Mouse (Mus musculus) heart, adult 2 months (tissue): ENCODE results near the gene Mfsd5. TPM values are rescaled to one million over a fixed set of nuclear protein-coding genes. Genes with fewer than 3 reads are reported as not detected.

ENCODE experiments used
- DNase-seq, 2 experiments: peaks; one replicate each; pipeline ENCODE4 v3.0.0; 2021
- H3K27ac ChIP-seq: fragments of 200-600 bp; 2 replicates; pipeline ENCODE4 v1.8.1; 2022
- H3K27me3 ChIP-seq: fragments of 200-500 bp; 2 replicates; pipeline ENCODE4 v1.6.1; 2012; ENCODE audit warnings: mild to moderate bottlenecking, low read length, inconsistent platforms, mixed read lengths; ENCODE audit not compliant: control insufficient read depth, insufficient read depth
- H3K36me3 ChIP-seq: fragments of 200-500 bp; 2 replicates; pipeline ENCODE4 v1.6.1; 2012; ENCODE audit warnings: low read length, inconsistent platforms; ENCODE audit not compliant: control insufficient read depth, insufficient read depth
- H3K4me1 ChIP-seq: fragments of 200-500 bp; 2 replicates; pipeline ENCODE4 v1.6.1; 2011; ENCODE audit warnings: low read length; ENCODE audit not compliant: control insufficient read depth, insufficient read depth
- H3K4me3 ChIP-seq: fragments of 200-600 bp; 2 replicates; pipeline ENCODE4 v1.8.1; 2022
- H3K79me2 ChIP-seq: fragments of 200-500 bp; replicated peaks from 2 replicates; pipeline ENCODE4 v1.6.1; 2012; ENCODE audit warnings: mild to moderate bottlenecking, inconsistent platforms, low read length, moderate library complexity, mixed read lengths; ENCODE audit not compliant: control insufficient read depth, insufficient read depth
- H3K9ac ChIP-seq: fragments of 200-500 bp; 2 replicates; pipeline ENCODE4 v1.6.1; 2012; ENCODE audit warnings: low read depth, mild to moderate bottlenecking, control low read depth, inconsistent platforms, low read length, mixed read lengths
- CTCF ChIP-seq: fragments of 200-600 bp; IDR thresholded peaks from 2 replicates; pipeline ENCODE4 v1.8.1; 2022; ENCODE audit warnings: antibody characterized with exemption, mild to moderate bottlenecking, moderate library complexity
- EP300 ChIP-seq: fragments of 200-500 bp; IDR thresholded peaks from 2 replicates; pipeline ENCODE4 v1.6.1; 2011; ENCODE audit warnings: low read depth, low read length, control low read depth; ENCODE audit not compliant: insufficient read depth
- POLR2A ChIP-seq: fragments of 200-500 bp; IDR thresholded peaks from 2 replicates; pipeline ENCODE4 v1.6.1; 2011; ENCODE audit warnings: mild to moderate bottlenecking, low read depth, low read length, control low read depth; ENCODE audit not compliant: insufficient read depth
- WGBS: fragments of 180-500 bp; shearing (Covaris S2); methylation state at CpG from one replicate; pipeline ENCODE4 v1.1.7; 2018; 5-methylcytosine and 5-hydroxymethylcytosine counted together
- intact Hi-C: fragments of 180-260 bp; cut with DNase I; formaldehyde crosslinking; loops from one replicate; pipeline ENCODE4 v1.15.1; 2025
- polyA plus RNA-seq: library from polyadenylated mRNA; depleted of rRNA; stranded (reverse); fragments of >200 nt; gene quantifications from 2 replicates; pipeline ENCODE4 v1.2.3, GENCODE M21; 2012
- total RNA-seq, 2 experiments: library from RNA; stranded (reverse); gene quantifications; 2 replicates each; pipeline ENCODE4 v1.2.3; 2021

Gene Mfsd5
- total and polyA plus RNA-seq, 3 experiments = 17.0 to 37.8 (median 19.4) TPM

DNA sequence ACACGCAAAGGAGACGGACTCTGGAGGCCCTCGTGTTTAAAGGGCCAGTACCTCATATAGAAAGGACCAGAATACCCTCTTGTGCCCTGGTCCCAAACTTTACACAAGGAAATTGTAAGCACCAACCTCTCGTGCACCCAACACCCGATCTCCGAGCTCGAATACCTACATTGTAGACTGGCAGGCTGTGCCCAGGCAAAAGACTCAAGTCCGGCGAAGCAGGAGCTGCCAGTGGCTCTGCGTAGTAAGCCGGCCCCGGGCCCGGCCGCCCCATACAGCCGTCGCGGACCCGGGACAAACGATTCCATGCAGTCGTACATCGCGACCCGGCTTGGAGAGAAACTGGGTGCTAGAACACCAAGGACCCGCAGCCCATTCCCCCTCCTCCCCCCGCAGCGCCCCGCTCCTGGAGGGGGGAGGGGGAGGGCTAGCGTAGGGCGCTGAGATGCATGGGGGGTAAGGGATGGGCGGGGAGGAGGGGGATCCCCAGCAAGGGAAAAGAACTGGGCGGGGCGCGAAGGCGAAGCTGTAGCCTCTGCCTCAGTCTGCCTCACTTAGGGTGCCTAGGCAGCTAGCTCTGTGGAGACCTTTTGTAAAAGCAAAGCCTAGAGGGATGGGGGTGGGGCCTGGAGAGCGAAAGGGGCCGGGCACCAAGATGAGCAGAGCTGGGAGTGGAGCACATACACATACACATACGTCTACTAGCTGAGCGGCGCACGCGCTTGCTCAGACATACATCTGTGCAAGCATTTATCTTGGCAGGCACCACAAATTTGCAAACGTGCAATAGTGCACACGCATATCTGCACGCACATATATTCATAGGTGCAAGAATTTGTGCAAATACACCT, 33.1 kb upstream of the Mfsd5 start:
- TF ChIP-seq CTCF = no peak
- 0 out of 2 replicates have a peak, but pooled peaks have one; percentile 13 for TF ChIP-seq EP300
- peak; percentile 89 for TF ChIP-seq POLR2A
- H3K9ac ChIP-seq = peak overlapping the region; percentile 90
- H3K4me1 ChIP-seq = peaks cover 15% of the 10 kb centered on the region
- under 1% methylated on average over 43 of the region's 44 CpGs for WGBS
- no peaks in the 10 kb centered on the region for H3K27me3 ChIP-seq
- intact Hi-C loops = loop anchor here (2.0 kb wide), 2 partner anchors 41 to 143 kb away; partner anchors contain the start of gene Csad
- H3K79me2 ChIP-seq = peaks cover 2% of the 10 kb centered on the region; the same call in 1 of the 2 replicates
- H3K36me3 ChIP-seq = no peaks in the 10 kb centered on the region
- DNase-seq = peak; percentile 84 to 86
- peak overlapping the region; percentile 96 for H3K27ac ChIP-seq
- H3K4me3 ChIP-seq = peak overlapping the region; percentile 78

DNA sequence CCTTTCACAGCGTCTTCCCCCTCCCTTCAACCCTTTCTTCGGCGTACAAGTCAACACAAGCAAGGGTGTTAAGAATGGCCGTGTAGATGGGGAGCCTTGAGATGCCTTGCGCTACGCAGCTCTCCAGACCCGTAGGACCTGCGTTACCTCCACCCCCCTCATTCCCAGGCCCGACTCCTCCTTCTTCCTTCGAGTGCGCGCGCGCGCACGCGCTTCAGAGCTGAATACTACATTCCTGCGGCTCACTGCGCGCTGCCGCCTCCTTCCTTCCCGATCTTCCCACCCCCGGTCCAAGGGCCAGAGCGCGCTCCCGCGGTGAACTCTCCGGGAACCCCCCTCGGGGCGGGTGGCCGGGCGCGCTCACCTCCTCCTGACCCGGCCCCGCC, 32.4 kb upstream of the Mfsd5 start:
- Histone ChIP-seq H3K27ac (peak overlapping the region; percentile 96), H3K9ac (peak overlapping the region; percentile 90), H3K4me3 (peak overlapping the region; percentile 78), H3K27me3 (no peaks in the 10 kb centered on the region), H3K4me1 (peaks cover 10% of the 10 kb centered on the region), H3K36me3 (no peaks in the 10 kb centered on the region), H3K79me2 (peaks cover 2% of the 10 kb centered on the region; the same call in 1 of the 2 replicates)
- peak; percentile 91 for TF ChIP-seq POLR2A
- no peak for TF ChIP-seq CTCF
- peak; percentile 82 for TF ChIP-seq EP300
- peak; percentile 95 to 98 for DNase-seq
- WGBS = 1% methylated on average over 31 of the region's 35 CpGs
- intact Hi-C loops = loop anchor here (2.0 kb wide), 2 partner anchors 42 to 144 kb away; partner anchors contain the start of gene Csad

DNA sequence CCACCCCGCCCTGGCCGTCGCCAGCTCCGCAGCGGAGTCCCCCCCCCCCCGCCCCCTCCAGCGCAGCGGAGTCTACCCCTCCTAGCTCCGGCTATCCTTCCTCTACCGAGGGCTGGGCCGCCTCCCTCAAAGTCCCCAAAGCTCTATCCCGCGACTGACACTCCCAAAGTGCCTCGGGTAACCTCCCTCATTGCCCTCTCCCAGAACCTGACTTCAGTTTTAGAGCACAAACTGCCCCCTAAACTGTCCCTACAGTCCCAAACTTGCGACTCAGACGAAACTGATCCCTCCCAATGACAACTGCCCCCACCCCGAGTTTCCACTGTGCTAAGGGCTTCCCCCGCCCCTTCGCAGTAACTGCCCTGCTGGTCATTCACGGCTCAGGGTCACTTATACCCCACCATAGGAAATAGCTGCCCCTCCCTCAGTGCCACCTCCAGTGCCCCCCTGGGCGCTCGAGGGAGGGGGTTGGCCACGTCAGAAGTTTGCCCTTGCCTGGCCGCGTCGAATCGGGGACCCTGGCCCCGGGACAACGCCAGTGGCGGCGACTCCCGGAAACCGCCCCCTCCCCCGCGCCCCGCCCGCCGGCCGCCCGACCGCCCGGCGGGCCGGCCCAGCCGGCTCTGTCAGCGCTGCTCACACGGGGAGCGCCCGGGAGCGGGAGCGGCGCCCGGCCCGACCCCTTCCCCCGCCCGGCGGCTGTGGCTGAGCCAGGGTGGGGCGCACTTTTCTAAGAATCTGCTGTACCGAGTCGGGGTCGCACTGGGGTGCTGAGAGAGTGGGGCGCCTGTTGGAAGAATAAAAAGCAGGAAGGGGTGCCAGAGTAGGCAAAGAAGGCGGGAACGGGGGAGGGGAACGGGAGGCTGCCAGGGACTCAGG, 31.8 kb upstream of the Mfsd5 start:
- Histone ChIP-seq H3K9ac (peak overlapping the region; percentile 87), H3K27ac (peak overlapping the region; percentile 96), H3K4me3 (peak overlapping the region; percentile 78), H3K36me3 (no peaks in the 10 kb centered on the region), H3K4me1 (peaks cover 8% of the 10 kb centered on the region), H3K27me3 (no peaks in the 10 kb centered on the region), H3K79me2 (peaks cover 2% of the 10 kb centered on the region; the same call in 1 of the 2 replicates)
- peak; percentile 10; the same call in 1 of the 2 replicates for TF ChIP-seq EP300
- TF ChIP-seq POLR2A = peak; percentile 66; the same call in 1 of the 2 replicates
- TF ChIP-seq CTCF = peak; percentile 30
- intact Hi-C loops = loop anchor here (2.0 kb wide), 3 partner anchors 31 to 145 kb away; partner anchors contain the start of genes Csad and Mfsd5
- WGBS = under 1% methylated on average over 62 of the region's 65 CpGs
- DNase-seq = peak; percentile 89

DNA sequence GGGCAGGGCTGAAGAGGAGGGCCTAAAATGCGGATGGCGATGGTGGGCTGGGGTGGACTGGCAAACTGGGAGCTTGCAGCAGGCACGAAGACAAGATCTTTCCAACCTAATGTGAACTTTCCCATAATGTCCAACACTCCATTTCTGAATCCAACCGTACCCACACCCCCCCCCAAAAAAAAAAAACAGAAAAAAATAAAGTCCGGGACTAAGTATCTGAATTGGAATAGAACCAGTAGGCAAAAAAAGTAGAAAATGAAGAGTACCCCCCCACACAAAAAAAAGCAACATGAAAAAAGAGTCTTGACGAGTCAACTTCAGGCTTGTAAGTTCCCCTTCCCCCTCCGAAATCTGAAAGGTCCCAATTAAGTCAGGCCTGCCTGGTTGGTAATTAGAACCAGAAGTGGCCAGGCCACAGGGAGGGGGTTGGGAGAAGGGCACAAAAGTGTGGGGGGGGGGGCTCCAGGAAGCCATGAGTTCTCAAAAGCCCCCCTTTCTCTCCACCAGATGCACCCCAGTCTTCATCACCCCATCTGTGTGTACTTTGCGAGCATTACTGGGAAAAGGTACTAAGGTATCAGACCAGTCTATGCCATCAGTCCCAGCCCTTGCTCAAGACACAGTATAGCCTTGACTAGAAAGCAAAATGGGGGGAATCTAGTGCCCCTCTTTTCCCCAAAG, 31.0 kb upstream of the Mfsd5 start:
- Histone ChIP-seq H3K36me3 (no peaks in the 10 kb centered on the region), H3K4me3 (peak overlapping the region; percentile 78), H3K4me1 (peaks cover 4% of the 10 kb centered on the region; the same call in 1 of the 2 replicates), H3K79me2 (peaks cover 2% of the 10 kb centered on the region; the same call in 1 of the 2 replicates), H3K27ac (peak overlapping the region; percentile 96), H3K9ac (peak overlapping the region; percentile 87), H3K27me3 (no peaks in the 10 kb centered on the region)
- 28% methylated on average over 8 of the region's 8 CpGs for WGBS
- DNase-seq = peak in 1 of 2 experiments; percentile 43
- TF ChIP-seq POLR2A (0 out of 2 replicates have a peak, but pooled peaks have one; percentile 19), EP300 (no peak)
- intact Hi-C loops = loop anchor here (2.0 kb wide), 1 partner anchor 31 kb away; the partner anchor contains the start of gene Mfsd5

DNA sequence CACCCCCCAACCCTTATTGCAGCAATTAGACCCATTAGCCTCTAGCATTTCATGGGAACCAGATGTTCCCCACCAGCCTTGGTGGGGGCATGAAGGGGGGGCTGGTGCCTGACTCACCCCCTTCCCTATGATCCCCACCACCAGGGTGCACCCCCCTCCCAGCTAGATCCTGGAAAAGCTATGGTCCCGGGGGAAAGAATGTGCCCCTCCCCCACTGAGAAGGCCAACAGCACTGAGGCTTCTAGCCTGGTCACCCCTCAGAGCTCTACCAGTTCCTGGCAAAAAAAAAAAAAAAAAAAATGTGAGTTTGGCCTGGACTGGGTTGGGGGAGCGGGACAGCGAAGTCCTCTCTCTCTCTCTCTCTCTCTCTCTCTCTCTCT, 30.5 kb upstream of the Mfsd5 start:
- Histone ChIP-seq H3K27ac (peak overlapping the region; percentile 96), H3K27me3 (no peaks in the 10 kb centered on the region), H3K9ac (no peak overlapping the region), H3K4me1 (peaks cover 4% of the 10 kb centered on the region; the same call in 1 of the 2 replicates), H3K36me3 (no peaks in the 10 kb centered on the region), H3K4me3 (no peak overlapping the region), H3K79me2 (no peaks in the 10 kb centered on the region)
- TF ChIP-seq CTCF = no peak
- no peak for TF ChIP-seq EP300
- TF ChIP-seq POLR2A = no peak
- 39% methylated on average over 3 of the region's 3 CpGs for WGBS
- no peak for DNase-seq
- intact Hi-C loops = loop anchor here (2.0 kb wide), 1 partner anchor 30 kb away; the partner anchor contains the start of gene Mfsd5
